Mouse (Mus musculus) spleen, adult 2 months (tissue): Measurements from ENCODE around the gene Lingo2. TPM values are rescaled to one million over a fixed set of nuclear protein-coding genes. Genes with fewer than 3 reads are reported as not detected.

Source experiments
- DNase-seq, 2 experiments: peaks; one replicate each; pipeline versions ENCODE4 v3.0.0 to v3.0.0-alpha.2; 2012 to 2021; ENCODE audit warnings: low spot score in 2 of 2, low read depth in 1 of 2
- H3K27ac ChIP-seq: fragments of 200-500 bp; 2 replicates; pipeline ENCODE4 v1.5.1; 2012; ENCODE audit warnings: low read length, inconsistent platforms; ENCODE audit not compliant: insufficient read depth
- H3K27me3 ChIP-seq: fragments of 200-500 bp; 2 replicates; pipeline ENCODE4 v1.6.1; 2012; ENCODE audit warnings: mild to moderate bottlenecking, moderate library complexity, low read length, inconsistent platforms; ENCODE audit not compliant: control insufficient read depth, insufficient read depth
- H3K36me3 ChIP-seq: fragments of 200-500 bp; 2 replicates; pipeline ENCODE4 v1.6.1; 2012; ENCODE audit warnings: mild to moderate bottlenecking, low read length, inconsistent platforms; ENCODE audit not compliant: control insufficient read depth, insufficient read depth
- H3K4me1 ChIP-seq: fragments of 200-500 bp; 2 replicates; pipeline ENCODE4 v1.6.1; 2011; ENCODE audit warnings: inconsistent platforms; ENCODE audit not compliant: control insufficient read depth, insufficient read depth, insufficient read length
- H3K4me3 ChIP-seq: fragments of 200-500 bp; 2 replicates; pipeline ENCODE4 v1.5.1; 2011; ENCODE audit warnings: mild to moderate bottlenecking, inconsistent platforms; ENCODE audit not compliant: insufficient read depth, insufficient read length; ENCODE audit errors: extremely low read depth
- CTCF ChIP-seq: fragments of 200-500 bp; IDR thresholded peaks from 2 replicates; pipeline ENCODE4 v1.5.1; 2011; ENCODE audit warnings: mild to moderate bottlenecking, inconsistent platforms; ENCODE audit not compliant: insufficient read depth, insufficient read length, insufficient replicate concordance; ENCODE audit errors: extremely low read depth
- POLR2A ChIP-seq: fragments of 200-500 bp; IDR thresholded peaks from 2 replicates; pipeline ENCODE4 v1.6.1; 2011; ENCODE audit warnings: low read depth, low read length, inconsistent platforms
- WGBS: fragments of 180-500 bp; shearing (Covaris S2); methylation state at CpG from one replicate; pipeline ENCODE4 v1.1.7; 2018; 5-methylcytosine and 5-hydroxymethylcytosine counted together
- polyA plus RNA-seq: library from polyadenylated mRNA; depleted of rRNA; stranded (reverse); fragments of >200 nt; gene quantifications from 2 replicates; pipeline ENCODE4 v1.2.3, GENCODE M21; 2012

The Lingo2 gene
- polyA plus RNA-seq, 1 experiment = 0.02 TPM

DNA sequence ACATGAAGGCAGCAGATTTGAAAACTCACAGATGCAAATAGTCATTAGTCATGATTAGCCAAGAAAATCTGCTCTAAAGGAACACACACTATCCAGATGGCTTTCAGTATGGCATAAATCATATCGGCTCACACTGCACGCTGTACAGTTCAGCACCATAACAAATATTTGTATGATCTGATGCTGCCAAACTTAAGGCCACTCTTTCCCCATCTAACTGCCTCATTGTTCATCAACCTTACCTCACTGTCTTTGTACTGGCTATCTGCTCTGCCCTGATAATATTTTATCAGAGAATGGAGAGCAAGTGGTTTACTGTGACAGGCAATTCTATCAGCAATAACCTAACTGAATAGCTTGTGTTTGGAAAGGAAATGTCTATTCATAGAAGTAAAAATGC lies 254.7 kb downstream of the Lingo2 start:
- H3K36me3 ChIP-seq = no peaks in the 10 kb centered on the region
- DNase-seq = no peak
- no peaks in the 10 kb centered on the region for H3K4me1 ChIP-seq
- WGBS = 84% methylated on average over 2 of the region's 2 CpGs
- no peak overlapping the region for H3K27ac ChIP-seq
- no peak overlapping the region for H3K4me3 ChIP-seq
- TF ChIP-seq CTCF = no peak
- TF ChIP-seq POLR2A = no peak
- no peaks in the 10 kb centered on the region for H3K27me3 ChIP-seq

DNA sequence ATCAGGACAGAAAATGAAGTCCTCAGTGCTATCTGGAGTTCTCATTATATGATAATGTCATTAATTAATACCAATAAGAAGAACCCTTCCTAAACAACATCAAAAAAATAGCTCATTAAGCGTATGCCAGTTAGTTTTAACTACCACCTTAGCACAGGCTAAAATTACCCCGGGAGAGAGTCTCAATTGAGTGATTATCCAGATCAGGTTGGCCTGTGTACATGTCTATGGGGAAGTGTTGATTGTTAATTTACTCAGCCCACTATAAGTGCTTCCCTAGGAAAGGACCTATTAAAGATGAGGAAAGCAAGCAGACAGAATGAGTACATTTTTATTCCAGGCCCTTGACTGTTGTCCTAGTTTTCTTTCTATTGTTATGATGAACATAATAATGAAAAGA lies 291.6 kb downstream of the Lingo2 start:
- DNase-seq = no peak

DNA sequence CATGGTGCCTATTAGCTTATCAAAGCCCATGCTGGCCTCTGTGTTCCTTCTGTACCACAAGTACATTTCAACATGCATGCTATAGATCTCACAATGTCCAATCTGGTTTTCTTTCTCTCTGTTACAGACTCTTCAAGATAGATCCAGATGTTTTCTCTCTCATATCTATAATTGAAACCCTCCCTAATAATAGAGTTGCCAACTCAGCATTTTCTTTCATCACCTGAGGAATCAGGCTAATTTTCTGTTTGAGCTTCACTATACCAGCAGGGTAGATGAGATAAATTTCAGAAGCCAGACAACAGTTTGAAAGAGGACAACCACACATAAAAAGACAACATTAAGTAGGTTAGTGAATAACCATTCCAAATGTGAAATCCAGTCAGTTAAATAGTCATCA lies 303.8 kb downstream of the Lingo2 start:
- Histone ChIP-seq H3K36me3 (no peaks in the 10 kb centered on the region), H3K4me1 (no peaks in the 10 kb centered on the region), H3K27me3 (no peaks in the 10 kb centered on the region), H3K27ac (no peak overlapping the region), H3K4me3 (no peak overlapping the region)
- DNase-seq = no peak
- TF ChIP-seq POLR2A = no peak
- TF ChIP-seq CTCF = no peak

More for the DNA sequence above, 291.6 kb downstream of the Lingo2 start:
- Histone ChIP-seq H3K27me3 (no peaks in the 10 kb centered on the region), H3K4me3 (no peak overlapping the region), H3K36me3 (no peaks in the 10 kb centered on the region), H3K27ac (no peak overlapping the region), H3K4me1 (no peaks in the 10 kb centered on the region)
- no peak for TF ChIP-seq POLR2A
- TF ChIP-seq CTCF = no peak
- WGBS = 88% methylated on average over 2 of the region's 2 CpGs

DNA sequence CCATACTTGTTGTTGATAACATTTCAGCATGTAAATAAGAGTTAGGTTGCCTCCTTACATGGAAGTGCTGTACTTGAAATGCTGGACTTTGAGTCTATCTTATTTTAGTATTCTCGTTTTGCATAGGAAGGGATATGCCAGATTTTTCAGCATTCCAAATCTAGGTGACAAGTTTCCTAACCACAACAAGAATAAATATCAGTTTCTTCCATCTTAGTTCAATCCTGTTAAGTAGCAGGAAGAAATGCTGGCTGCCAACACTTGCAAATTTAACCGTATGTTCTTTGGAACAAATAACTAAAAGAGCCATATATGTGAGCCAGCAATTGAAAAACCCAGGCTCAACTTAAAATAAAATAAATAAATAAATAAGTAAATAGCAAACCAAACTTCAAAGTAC lies 315.9 kb downstream of the Lingo2 start:
- Histone ChIP-seq H3K36me3 (no peaks in the 10 kb centered on the region), H3K4me1 (no peaks in the 10 kb centered on the region), H3K27ac (no peak overlapping the region), H3K4me3 (no peak overlapping the region), H3K27me3 (no peaks in the 10 kb centered on the region)
- WGBS = 74% methylated on average over 2 of the region's 2 CpGs
- no peak for TF ChIP-seq POLR2A
- TF ChIP-seq CTCF = no peak
- DNase-seq = no peak

DNA sequence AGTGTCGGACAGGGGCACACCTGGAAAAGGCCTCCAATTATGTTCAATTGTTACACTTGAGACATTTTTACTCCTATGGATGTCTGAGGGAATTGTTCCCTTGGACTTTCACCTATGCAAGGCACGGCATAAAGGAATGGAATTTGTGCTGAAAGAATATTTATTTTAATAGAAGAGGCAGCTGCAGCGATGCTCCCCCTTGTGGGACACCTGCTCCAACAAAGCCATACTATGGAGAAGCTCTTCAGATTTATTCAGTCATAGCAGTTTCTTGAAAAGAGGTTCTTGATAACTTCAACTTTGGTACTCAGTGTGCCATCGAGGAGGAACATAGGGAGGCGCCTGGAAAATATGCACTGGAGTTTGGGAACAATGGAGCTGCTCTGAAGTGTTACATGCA lies 374.7 kb downstream of the Lingo2 start:
- H3K36me3 ChIP-seq = no peaks in the 10 kb centered on the region
- TF ChIP-seq POLR2A (no peak), CTCF (no peak)
- H3K4me1 ChIP-seq = no peaks in the 10 kb centered on the region
- H3K27ac ChIP-seq = no peak overlapping the region
- H3K27me3 ChIP-seq = no peaks in the 10 kb centered on the region
- WGBS = 77% methylated on average over 5 of the region's 5 CpGs
- no peak overlapping the region for H3K4me3 ChIP-seq
- no peak for DNase-seq

DNA sequence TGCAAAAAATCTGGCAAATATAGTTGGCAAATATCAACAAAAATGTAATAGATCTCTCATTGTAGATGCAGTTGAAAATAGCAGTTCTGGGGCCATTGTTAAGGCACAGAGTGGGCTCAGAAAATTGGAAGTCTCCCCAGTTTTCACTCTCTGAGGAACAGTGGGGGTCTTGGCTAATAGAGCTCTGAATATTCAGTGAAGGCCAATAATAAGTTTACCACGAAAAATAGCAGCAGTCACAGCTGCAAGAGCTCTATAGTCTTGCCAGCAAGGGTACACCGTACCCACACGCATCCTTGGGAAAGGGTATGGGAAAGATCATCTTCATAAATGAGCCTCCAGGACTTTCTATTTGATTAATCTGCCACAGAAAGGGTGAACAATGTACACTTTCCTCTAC lies 375.3 kb downstream of the Lingo2 start:
- H3K27me3 ChIP-seq = no peaks in the 10 kb centered on the region
- TF ChIP-seq CTCF (no peak), POLR2A (no peak)
- WGBS = 77% methylated on average over 3 of the region's 3 CpGs
- H3K27ac ChIP-seq = no peak overlapping the region
- H3K4me1 ChIP-seq = no peaks in the 10 kb centered on the region
- H3K4me3 ChIP-seq = no peak overlapping the region
- no peak for DNase-seq
- no peaks in the 10 kb centered on the region for H3K36me3 ChIP-seq

DNA sequence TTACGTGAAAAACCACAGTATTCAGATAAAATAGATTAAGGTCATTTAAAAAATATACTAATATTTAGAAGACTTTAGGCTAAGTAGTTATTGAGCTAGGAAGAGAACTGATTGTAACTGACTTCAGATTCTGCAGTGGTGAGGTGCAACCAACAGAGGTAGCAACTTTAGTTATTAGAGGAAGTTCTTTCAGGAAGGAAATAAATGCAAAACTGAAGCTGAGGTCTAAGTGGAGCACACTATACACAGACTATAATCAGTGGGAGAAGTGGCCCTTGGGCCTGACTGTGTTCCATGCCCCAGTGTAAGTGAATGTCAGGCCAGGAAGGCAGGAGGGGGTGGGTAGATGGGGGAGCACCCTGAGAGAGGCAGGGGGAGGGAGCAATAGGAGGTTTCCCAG lies 385.0 kb downstream of the Lingo2 start:
- no peaks in the 10 kb centered on the region for H3K4me1 ChIP-seq
- no peak overlapping the region for H3K27ac ChIP-seq
- no peak for TF ChIP-seq CTCF
- no peak for TF ChIP-seq POLR2A
- H3K4me3 ChIP-seq = no peak overlapping the region
- no peaks in the 10 kb centered on the region for H3K27me3 ChIP-seq
- no peak for DNase-seq
- WGBS = 18% methylated on average over 1 of the region's 1 CpGs
- H3K36me3 ChIP-seq = no peaks in the 10 kb centered on the region
